Mouse (Mus musculus) liver, embryonic 15.5 days (tissue): Measurements from ENCODE around the gene Olfr1222. TPM values are rescaled to one million over a fixed set of nuclear protein-coding genes. Genes with fewer than 3 reads are reported as not detected.
"Not testable (repeated sequence)": the region's sequence is repeated elsewhere in the genome, so short reads cannot be mapped to it uniquely, and the experiment has no call there.

Experiments used
- ATAC-seq: fragments of 200-750 bp; cut with Nextera tagmentation; 2 replicates; pipeline ENCODE4 v1.8.0; 2017; ENCODE audit warnings: moderate number of reproducible peaks, mild to moderate bottlenecking, moderate library complexity; ENCODE audit not compliant: insufficient read depth
- H3K27ac ChIP-seq: fragments of 300-500 bp; sonication (generic); replicated peaks from 2 replicates; pipeline ENCODE4 v1.5.1; 2015; ENCODE audit warnings: mild to moderate bottlenecking, inconsistent platforms
- H3K27me3 ChIP-seq: fragments of 300-500 bp; sonication (generic); 2 replicates; pipeline ENCODE4 v1.6.1; 2015; ENCODE audit warnings: mild to moderate bottlenecking, inconsistent platforms
- H3K36me3 ChIP-seq: fragments of 300-500 bp; sonication (generic); replicated peaks from 2 replicates; pipeline ENCODE4 v1.6.1; 2015; ENCODE audit warnings: moderate library complexity, mild to moderate bottlenecking, inconsistent platforms
- H3K4me1 ChIP-seq: fragments of 300-500 bp; sonication (generic); replicated peaks from 2 replicates; pipeline ENCODE4 v1.6.1; 2015; ENCODE audit warnings: inconsistent platforms
- H3K4me2 ChIP-seq: fragments of 300-500 bp; sonication (generic); 2 replicates; pipeline ENCODE4 v1.6.1; 2015; ENCODE audit warnings: moderate library complexity, mild to moderate bottlenecking, inconsistent platforms
- H3K4me3 ChIP-seq: fragments of 300-500 bp; sonication (generic); replicated peaks from 2 replicates; pipeline ENCODE4 v1.5.1; 2015; ENCODE audit warnings: mild to moderate bottlenecking, inconsistent platforms
- H3K9ac ChIP-seq: fragments of 300-500 bp; sonication (generic); 2 replicates; pipeline ENCODE4 v1.6.1; 2015; ENCODE audit warnings: moderate library complexity, mild to moderate bottlenecking, inconsistent platforms
- H3K9me3 ChIP-seq: fragments of 300-500 bp; sonication (generic); replicated peaks from 2 replicates; pipeline ENCODE4 v1.6.1; 2016; ENCODE audit warnings: inconsistent platforms
- WGBS: fragments of 180-500 bp; shearing (Covaris S2); methylation state at CpG from one replicate; pipeline ENCODE4 v1.1.7; 2015; ENCODE audit warnings: mixed read lengths; ENCODE audit not compliant: insufficient replicate concordance; 5-methylcytosine and 5-hydroxymethylcytosine counted together
- polyA plus RNA-seq: library from polyadenylated mRNA; unstranded; fragments of >200 nt; fragmentation: Nextera tagmentation; extraction: Ambion mirVana; gene quantifications from 2 replicates; pipeline ENCODE4 v1.2.1, GENCODE M21; 2015

Olfr1222 gene
- not detected in 2 replicates for polyA plus RNA-seq

- H3K27ac ChIP-seq = no peak within 1 kb of the TSS
- WGBS = 50% methylated on average over 3 of the region's 3 CpGs
Measured at GRCm38 (mm10) chr2:89132954-89133353, at the start of gene Olfr1222. TSS of gene Olfr1222 (minus strand) at chr2:89133054.

DNA sequence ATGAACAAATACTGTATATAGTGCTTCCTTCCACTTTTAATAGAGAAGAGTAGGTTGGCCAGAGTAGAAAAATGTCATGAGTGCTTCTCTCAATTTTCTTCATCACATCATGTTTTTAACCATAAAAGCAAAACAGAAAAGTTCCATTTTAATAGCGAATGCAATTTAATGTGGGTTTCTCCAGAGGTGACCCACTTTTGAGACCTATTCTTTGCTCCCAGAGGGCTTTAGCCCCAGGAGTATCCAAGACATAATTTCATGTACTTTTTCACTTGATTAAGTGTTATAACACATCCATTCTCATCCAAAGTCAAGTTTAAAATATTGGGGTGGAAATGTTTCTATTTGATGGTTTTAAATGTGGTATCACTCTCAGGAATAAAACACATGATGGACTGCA lies 41.7 kb upstream of the Olfr1222 start, which contains the start of gene Olfr1225:
TSS of gene Olfr1225 (minus strand) at position 101 of the 400 bp plus-strand sequence.
- H3K4me1 ChIP-seq = no peaks in the 10 kb centered on the region
- H3K4me3 ChIP-seq = no peak within 1 kb of the TSS
- no peaks in the 10 kb centered on the region for H3K27me3 ChIP-seq
- WGBS = 76% methylated on average over 1 of the region's 1 CpGs
- ATAC-seq = no peak
- no peak within 1 kb of the TSS for H3K9ac ChIP-seq
- H3K36me3 ChIP-seq = no peaks in the 10 kb centered on the region
- H3K4me2 ChIP-seq = no peak within 1 kb of the TSS
- H3K27ac ChIP-seq = no peak within 1 kb of the TSS
- H3K9me3 ChIP-seq = no peaks in the 10 kb centered on the region

More at GRCm38 (mm10) chr2:89132954-89133353, at the start of gene Olfr1222:
- ATAC-seq = no peak
- Histone ChIP-seq H3K36me3 (no peaks in the 10 kb centered on the region), H3K4me2 (no peak within 1 kb of the TSS), H3K27me3 (no peaks in the 10 kb centered on the region), H3K9ac (no peak within 1 kb of the TSS), H3K4me1 (no peaks in the 10 kb centered on the region), H3K9me3 (no peaks in the 10 kb centered on the region), H3K4me3 (no peak within 1 kb of the TSS)

GRCm38 (mm10) chr2:89164711-89165110 lies 31.9 kb upstream of the Olfr1222 start:
- H3K4me1 ChIP-seq, ATAC-seq, H3K4me2 ChIP-seq, H3K27me3 ChIP-seq, H3K9me3 ChIP-seq, H3K36me3 ChIP-seq, H3K9ac ChIP-seq, H3K4me3 ChIP-seq, H3K27ac ChIP-seq: not testable (repeated sequence)
- WGBS = 59% methylated on average over 4 of the region's 4 CpGs

DNA sequence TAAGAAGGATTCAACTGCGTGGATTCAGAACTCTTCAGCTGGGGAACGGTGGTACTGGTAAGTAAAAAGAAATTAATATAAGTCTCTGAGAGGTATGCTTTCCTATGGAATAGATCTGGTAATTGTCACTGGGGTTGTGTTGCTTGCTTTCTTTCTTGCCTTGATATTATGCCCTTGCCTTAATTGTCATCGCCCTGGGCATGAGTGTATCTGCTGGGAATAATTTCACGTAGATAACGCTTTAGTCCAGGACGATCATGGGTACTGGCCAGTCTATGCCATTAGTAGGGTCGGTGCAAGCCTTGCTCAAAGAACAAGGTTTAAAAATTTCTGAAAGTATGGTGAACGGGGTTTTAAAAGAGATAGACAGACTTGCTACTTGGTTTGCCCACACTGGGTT lies 31.1 kb upstream of the Olfr1222 start, which contains the start of gene Olfr1224-ps1:
TSS of gene Olfr1224-ps1 (minus strand) at position 101 of the 400 bp plus-strand sequence.
- not testable (repeated sequence) for H3K9ac ChIP-seq, H3K4me1 ChIP-seq, H3K4me2 ChIP-seq, H3K27me3 ChIP-seq, H3K27ac ChIP-seq, ATAC-seq, H3K36me3 ChIP-seq, H3K9me3 ChIP-seq, H3K4me3 ChIP-seq
- WGBS = 71% methylated on average over 8 of the region's 8 CpGs

- H3K9me3 ChIP-seq = no peaks in the 10 kb centered on the region
- H3K4me3 ChIP-seq = no peak within 1 kb of the TSS
- no peaks in the 10 kb centered on the region for H3K4me1 ChIP-seq
- WGBS = 30% methylated on average over 1 of the region's 1 CpGs
- no peak for ATAC-seq
- no peaks in the 10 kb centered on the region for H3K36me3 ChIP-seq
- H3K27ac ChIP-seq = no peak within 1 kb of the TSS
- H3K4me2 ChIP-seq = no peak within 1 kb of the TSS
- no peak within 1 kb of the TSS for H3K9ac ChIP-seq
- H3K27me3 ChIP-seq = no peaks in the 10 kb centered on the region
Measured at GRCm38 (mm10) chr2:89151460-89151859, 18.6 kb upstream of the Olfr1222 start, which contains the start of gene Olfr1223. TSS of gene Olfr1223 (minus strand) at chr2:89151560.

DNA sequence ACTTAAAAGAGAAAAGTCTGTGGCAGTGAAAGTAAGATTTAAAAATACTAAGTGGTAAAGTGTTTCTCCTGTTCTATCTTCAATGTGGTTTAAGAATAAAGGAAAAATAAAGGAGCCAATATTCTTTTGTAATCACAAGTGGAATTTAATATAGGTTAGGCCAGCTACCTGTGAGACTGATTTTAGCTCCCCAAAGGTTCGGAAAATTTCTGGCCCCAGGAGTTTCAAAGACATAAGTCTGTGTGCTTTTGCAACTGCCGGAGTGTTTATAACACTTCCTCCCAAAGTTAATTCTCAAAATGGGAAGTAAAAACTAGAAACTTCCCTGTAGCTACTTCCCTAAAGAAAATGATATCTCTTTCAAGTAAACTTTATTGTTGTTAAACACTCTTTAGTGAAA lies 15.7 kb downstream of the Olfr1222 start, which contains the start of gene Olfr1221:
TSS of gene Olfr1221 (minus strand) at position 101 of the 400 bp plus-strand sequence.
- no peak for ATAC-seq
- H3K36me3 ChIP-seq = no peaks in the 10 kb centered on the region
- H3K9ac ChIP-seq = no peak within 1 kb of the TSS
- no peaks in the 10 kb centered on the region for H3K9me3 ChIP-seq
- H3K27ac ChIP-seq = no peak within 1 kb of the TSS
- H3K4me3 ChIP-seq = no peak within 1 kb of the TSS
- H3K4me2 ChIP-seq = no peak within 1 kb of the TSS
- H3K4me1 ChIP-seq = no peaks in the 10 kb centered on the region
- WGBS = 30% methylated on average over 2 of the region's 2 CpGs
- H3K27me3 ChIP-seq = no peaks in the 10 kb centered on the region

GRCm38 (mm10) chr2:89106735-89107134 lies 26.1 kb downstream of the Olfr1222 start, which contains the start of gene Olfr1220:
TSS of gene Olfr1220 (minus strand) at chr2:89106835.
- Histone ChIP-seq H3K9me3 (no peaks in the 10 kb centered on the region), H3K4me3 (no peak within 1 kb of the TSS), H3K27ac (no peak within 1 kb of the TSS), H3K27me3 (no peaks in the 10 kb centered on the region), H3K4me2 (no peak within 1 kb of the TSS), H3K36me3 (no peaks in the 10 kb centered on the region), H3K9ac (no peak within 1 kb of the TSS), H3K4me1 (no peaks in the 10 kb centered on the region)
- no peak for ATAC-seq
- WGBS = 46% methylated on average over 3 of the region's 3 CpGs

GRCm38 (mm10) chr2:89105651-89106050 lies 27.2 kb downstream of the Olfr1222 start:
- no peak for ATAC-seq
- H3K36me3 ChIP-seq = no peaks in the 10 kb centered on the region
- H3K27ac ChIP-seq = no peak overlapping the region
- H3K27me3 ChIP-seq = no peaks in the 10 kb centered on the region
- H3K9ac ChIP-seq = no peak overlapping the region
- H3K4me1 ChIP-seq = no peaks in the 10 kb centered on the region
- H3K4me2 ChIP-seq = no peak overlapping the region
- no peaks in the 10 kb centered on the region for H3K9me3 ChIP-seq
- H3K4me3 ChIP-seq = no peak overlapping the region

- no peaks in the 10 kb centered on the region for H3K4me1 ChIP-seq
- 75% methylated on average over 1 of the region's 1 CpGs for WGBS
- no peak overlapping the region for H3K9ac ChIP-seq
- H3K9me3 ChIP-seq = no peaks in the 10 kb centered on the region
- H3K4me3 ChIP-seq = no peak overlapping the region
- ATAC-seq = no peak
- H3K27ac ChIP-seq = no peak overlapping the region
- no peaks in the 10 kb centered on the region for H3K36me3 ChIP-seq
- H3K4me2 ChIP-seq = no peak overlapping the region
- H3K27me3 ChIP-seq = no peaks in the 10 kb centered on the region
Measured at GRCm38 (mm10) chr2:89093848-89094247, 39.0 kb downstream of the Olfr1222 start.

GRCm38 (mm10) chr2:89083413-89083812 lies 49.4 kb downstream of the Olfr1222 start, which contains the start of gene Olfr1219:
TSS of gene Olfr1219 (minus strand) at chr2:89083513.
- Histone ChIP-seq H3K36me3 (no peaks in the 10 kb centered on the region), H3K27ac (no peak within 1 kb of the TSS), H3K4me3 (no peak within 1 kb of the TSS), H3K27me3 (no peaks in the 10 kb centered on the region), H3K4me2 (no peak within 1 kb of the TSS), H3K4me1 (no peaks in the 10 kb centered on the region), H3K9me3 (no peaks in the 10 kb centered on the region), H3K9ac (no peak within 1 kb of the TSS)
- ATAC-seq = no peak
- WGBS = 29% methylated on average over 1 of the region's 1 CpGs

DNA sequence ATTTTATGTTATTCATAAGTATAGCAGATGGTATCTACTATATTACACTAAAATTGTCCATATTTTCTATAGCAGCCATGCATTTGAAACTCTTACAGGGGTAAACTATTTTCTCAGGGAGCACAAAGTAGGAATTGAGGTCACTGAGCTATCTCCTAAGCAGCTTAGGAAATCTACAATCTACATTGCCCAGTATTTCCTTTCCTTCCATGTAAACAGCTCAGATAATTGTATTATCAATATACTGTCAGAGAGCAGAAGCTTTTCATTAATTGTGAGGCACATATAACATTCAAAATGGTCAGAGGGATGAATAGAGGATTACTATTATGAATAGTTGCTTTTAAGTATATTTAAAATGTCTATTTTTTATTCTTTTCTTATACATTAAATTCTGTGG lies 51.4 kb downstream of the Olfr1222 start:
- Histone ChIP-seq H3K36me3 (no peaks in the 10 kb centered on the region), H3K4me2 (no peak overlapping the region), H3K4me1 (no peaks in the 10 kb centered on the region), H3K9ac (no peak overlapping the region), H3K4me3 (no peak overlapping the region), H3K27me3 (no peaks in the 10 kb centered on the region), H3K27ac (no peak overlapping the region), H3K9me3 (no peaks in the 10 kb centered on the region)
- no peak for ATAC-seq
